Mouse (Mus musculus): Measurements from ENCODE around the gene Wipi1.

The Wipi1 gene

GRCm38 (mm10) chr11:109543466-109543865, 68.3 kb downstream of the Wipi1 start:
- no peak for DNase-seq (ENCODE audit: extremely low spot score, low spot score)

GRCm38 (mm10) chr11:109539290-109539689, 72.5 kb downstream of the Wipi1 start:
- no peak for DNase-seq (ENCODE audit: extremely low spot score, low spot score)

DNA sequence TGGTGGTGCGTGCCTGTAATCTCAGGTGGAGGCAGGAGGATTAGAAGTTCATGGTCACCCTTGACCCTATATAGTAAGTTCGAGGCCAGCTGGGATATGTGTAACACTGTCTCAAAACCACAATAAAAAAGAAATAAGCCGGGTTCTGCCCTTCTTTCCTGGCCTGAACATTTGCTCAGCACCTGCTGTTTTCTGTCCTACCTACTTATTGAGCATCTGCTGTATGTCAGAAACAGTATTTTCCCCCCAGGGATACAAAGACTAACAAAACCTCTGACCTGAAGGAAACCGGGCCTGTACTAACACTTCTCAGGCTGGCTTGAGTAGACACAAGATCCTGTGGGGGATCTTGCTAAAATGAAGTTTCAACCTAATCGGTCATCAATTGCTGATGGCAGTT, 74.8 kb downstream of the Wipi1 start:
- no peak for DNase-seq (ENCODE audit: extremely low spot score, low spot score)

DNA sequence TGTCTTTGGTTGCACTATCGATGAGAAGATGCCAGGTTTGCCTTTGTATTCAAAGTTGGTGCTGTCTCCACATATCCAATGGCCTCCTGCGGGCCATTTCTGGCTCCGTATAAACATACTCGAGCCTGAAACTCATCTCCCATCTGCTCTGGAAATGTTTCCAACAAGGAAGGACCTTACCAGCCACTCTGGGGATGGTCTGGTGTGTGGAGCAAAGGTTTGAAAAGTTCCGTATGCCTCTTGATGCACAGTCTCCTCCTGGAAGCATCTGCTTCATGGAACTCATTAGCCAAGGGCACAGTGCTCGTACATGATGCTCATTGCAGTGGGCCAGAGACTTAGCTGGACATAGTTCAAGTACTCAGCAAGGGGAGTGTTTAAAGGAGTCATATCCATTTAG, 75.8 kb downstream of the Wipi1 start:
- DNase-seq (ENCODE audit: extremely low spot score, low spot score): no peak

- DNase-seq (ENCODE audit: extremely low spot score, low spot score): no peak
These were observed 81.7 kb downstream of the Wipi1 start for GRCm38 (mm10) chr11:109530030-109530429.

DNA sequence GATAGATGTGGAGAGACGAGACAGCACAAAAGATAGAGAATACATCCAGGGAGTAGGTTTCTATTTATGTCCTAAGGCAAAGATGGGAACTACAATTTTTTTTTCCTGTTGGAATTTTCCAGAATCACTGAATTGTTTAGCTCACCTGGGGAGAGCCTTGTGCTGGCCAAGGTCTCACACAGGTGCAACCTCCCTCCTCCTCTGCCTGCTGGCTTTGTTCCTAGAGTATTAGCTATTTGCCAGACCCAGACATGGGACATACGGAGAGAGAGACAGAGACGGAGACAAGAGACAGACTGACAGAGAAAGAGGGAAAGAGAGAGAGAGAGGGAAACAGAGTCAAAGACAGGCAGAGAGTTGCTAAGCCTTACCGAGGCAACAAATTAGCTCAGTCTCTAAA, 86.2 kb downstream of the Wipi1 start:
- no peak for DNase-seq (ENCODE audit: extremely low spot score, low spot score)

GRCm38 (mm10) chr11:109524869-109525268, 86.9 kb downstream of the Wipi1 start:
- no peak for DNase-seq (ENCODE audit: extremely low spot score, low spot score)

Measured in neural tube, embryonic 10.5 days (tissue).